Mouse (Mus musculus) olfactory bulb, adult 2 months (tissue): ENCODE measurements at regions not wholly inside any gene's neighbourhood (a gene's known extent, or its start where the extent isn't known, plus 50 kb on each side); places are given as distances from the start of the nearest gene placed in this dataset.
A peak's percentile ranks its signal among the peaks of the same experiment; 100 is the strongest.

Experiments used
- H3K27ac ChIP-seq: fragments of 200-500 bp; 2 replicates; pipeline ENCODE4 v1.5.1; 2012; ENCODE audit warnings: low read depth, low read length; ENCODE audit not compliant: insufficient read depth
- H3K4me1 ChIP-seq: fragments of 200-500 bp; 2 replicates; pipeline ENCODE4 v1.6.1; 2012; ENCODE audit warnings: low read length; ENCODE audit not compliant: control insufficient read depth, insufficient read depth
- H3K4me3 ChIP-seq: fragments of 200-500 bp; 2 replicates; pipeline ENCODE4 v1.5.1; 2012; ENCODE audit warnings: mild to moderate bottlenecking, low read depth, low read length, moderate library complexity; ENCODE audit not compliant: insufficient read depth
- CTCF ChIP-seq: fragments of 200-500 bp; IDR thresholded peaks from 2 replicates; pipeline ENCODE4 v1.5.1; 2012; ENCODE audit warnings: low read depth, mild to moderate bottlenecking, low read length, moderate library complexity; ENCODE audit not compliant: insufficient read depth
- POLR2A ChIP-seq: fragments of 200-500 bp; IDR thresholded peaks from 2 replicates; pipeline ENCODE4 v1.6.1; 2012; ENCODE audit warnings: mild to moderate bottlenecking, low read depth, low read length, moderate library complexity; ENCODE audit not compliant: insufficient read depth
- WGBS: fragments of 180-500 bp; shearing (Covaris S2); methylation state at CpG from one replicate; pipeline ENCODE4 v1.1.7; 2018; 5-methylcytosine and 5-hydroxymethylcytosine counted together

DNA sequence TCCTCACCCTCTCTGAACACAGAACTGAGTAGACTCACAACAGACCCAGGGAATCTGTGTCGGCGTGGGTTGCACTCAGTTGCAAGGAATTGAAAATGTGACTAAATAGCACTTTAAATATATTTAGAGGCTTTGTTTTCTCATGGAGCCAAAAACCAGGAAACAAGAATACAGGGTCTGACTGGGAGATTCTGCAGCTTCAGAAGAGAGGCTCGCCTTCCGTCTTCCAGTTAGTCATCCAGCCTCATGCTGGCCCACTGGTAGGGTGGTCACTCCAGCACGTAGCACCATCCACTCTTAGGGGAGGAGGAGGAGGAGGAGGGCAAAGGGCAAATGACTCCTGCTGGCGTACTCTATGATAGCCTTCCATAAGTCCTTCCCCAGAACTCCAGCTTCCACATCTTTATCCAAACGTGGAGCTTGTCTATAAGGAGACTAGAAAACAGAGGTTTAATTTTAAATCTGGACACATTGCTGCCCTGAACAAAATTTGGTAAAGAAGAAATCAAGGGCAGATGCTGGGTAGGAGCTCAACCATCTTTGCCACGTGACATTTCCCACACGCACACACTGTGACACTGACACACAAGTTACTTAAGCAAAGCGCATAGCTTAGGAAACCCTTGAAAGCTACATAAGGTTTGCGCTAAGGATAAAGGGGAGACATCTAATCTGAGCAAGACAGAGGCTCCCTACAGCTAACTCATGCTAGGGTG lies 60.8 kb downstream of the Mis18a start:
- peaks cover 11% of the 10 kb centered on the region; the same call in 1 of the 2 replicates for H3K4me1 ChIP-seq
- H3K4me3 ChIP-seq = no peak overlapping the region
- TF ChIP-seq POLR2A (no peak), CTCF (no peak)
- H3K27ac ChIP-seq = peak overlapping the region; percentile 33; the same call in 1 of the 2 replicates
- WGBS = 53% methylated on average over 11 of the region's 11 CpGs

DNA sequence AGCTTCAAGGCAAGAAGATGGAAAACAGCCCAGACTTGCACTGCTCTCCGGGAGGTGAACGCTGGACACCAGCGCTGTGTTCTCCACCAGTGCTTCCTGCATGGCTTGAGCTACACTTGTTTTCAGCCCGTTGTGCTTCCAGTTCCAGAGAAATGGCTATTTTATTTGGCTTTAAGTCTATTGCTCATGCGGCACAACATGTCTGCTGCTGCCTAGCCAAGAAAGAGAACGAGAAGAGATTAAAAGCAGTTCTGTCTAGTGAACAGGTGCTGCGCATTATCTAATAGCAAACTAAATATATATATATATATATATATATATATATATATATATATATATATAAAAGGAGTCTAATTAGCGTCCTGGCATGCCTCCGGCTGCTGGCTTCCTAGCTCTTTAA lies 63.1 kb downstream of the Mis18a start:
- no peak for TF ChIP-seq POLR2A
- TF ChIP-seq CTCF = no peak
- WGBS = 39% methylated on average over 9 of the region's 9 CpGs
- H3K27ac ChIP-seq = no peak overlapping the region

DNA sequence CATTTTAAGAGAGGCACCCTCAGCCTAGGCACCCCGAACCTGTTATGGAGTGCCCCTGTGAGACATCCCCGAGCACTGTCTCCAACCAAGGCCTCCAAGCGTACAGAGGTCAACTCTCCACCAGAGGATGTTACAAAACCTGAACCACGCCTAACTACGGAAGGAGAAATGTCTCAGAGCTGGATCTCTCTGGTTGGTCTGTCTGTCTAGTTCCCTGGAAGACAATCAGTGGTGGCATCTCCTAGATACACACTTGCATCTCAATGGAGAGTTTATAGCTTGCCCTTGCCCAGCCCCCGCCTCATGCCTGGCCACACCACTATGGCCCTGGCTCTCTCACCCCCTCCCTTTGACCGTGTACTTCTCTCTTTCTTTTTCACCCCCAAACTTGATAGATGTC lies 69.2 kb downstream of the Mis18a start:
- H3K4me1 ChIP-seq = no peaks in the 10 kb centered on the region
- no peak overlapping the region for H3K27ac ChIP-seq
- 91% methylated on average over 7 of the region's 7 CpGs for WGBS
- no peak overlapping the region for H3K4me3 ChIP-seq
- TF ChIP-seq CTCF (no peak), POLR2A (no peak)

More for the DNA sequence above, 63.1 kb downstream of the Mis18a start:
- no peak overlapping the region for H3K4me3 ChIP-seq
- peaks cover 11% of the 10 kb centered on the region; the same call in 1 of the 2 replicates for H3K4me1 ChIP-seq

DNA sequence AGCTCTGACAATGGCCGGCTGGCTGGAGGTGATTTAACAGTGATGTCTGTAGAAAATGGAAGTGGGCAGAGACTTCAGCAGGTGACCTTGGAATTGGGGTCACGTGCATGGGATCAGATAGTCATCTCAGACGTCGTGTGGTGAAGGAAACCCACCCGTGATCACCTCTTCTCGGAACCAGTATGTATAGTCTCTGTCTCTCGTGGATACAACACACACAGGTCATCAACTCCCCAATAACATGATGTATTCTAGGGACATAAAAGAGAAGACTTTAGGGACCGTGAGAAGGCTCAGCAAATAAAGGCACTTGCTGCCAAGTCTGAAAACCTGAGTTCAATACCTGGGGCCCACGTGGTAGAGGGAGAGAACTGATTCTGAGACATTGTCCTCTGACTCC lies 70.2 kb downstream of the Mis18a start:
- TF ChIP-seq CTCF = no peak
- no peak for TF ChIP-seq POLR2A
- H3K27ac ChIP-seq = no peak overlapping the region
- 77% methylated on average over 9 of the region's 9 CpGs for WGBS

DNA sequence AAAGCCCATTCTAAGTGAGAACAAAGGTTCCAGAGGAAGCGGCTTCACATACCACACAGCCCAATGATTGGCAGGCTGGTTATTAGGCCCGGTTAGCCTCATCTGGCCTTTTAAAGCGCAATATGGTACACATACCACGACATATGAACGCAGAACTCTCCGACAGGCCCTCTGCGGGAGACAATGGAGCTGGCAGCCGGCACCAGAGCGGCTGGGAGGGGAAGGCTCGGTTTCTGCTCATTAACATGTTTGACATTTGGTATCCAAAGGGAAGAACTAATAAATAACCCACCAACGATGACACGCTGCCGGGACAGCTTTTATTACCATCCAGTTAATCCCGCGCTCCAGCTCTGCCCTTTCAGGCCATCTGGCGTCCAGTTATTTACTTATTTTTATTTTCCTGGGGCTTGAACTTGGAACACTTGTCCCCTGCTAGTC lies 70.6 kb downstream of the Mis18a start:
- WGBS = 67% methylated on average over 16 of the region's 16 CpGs
- no peak for TF ChIP-seq POLR2A
- TF ChIP-seq CTCF = no peak
- Histone ChIP-seq H3K4me3 (no peak overlapping the region), H3K27ac (no peak overlapping the region), H3K4me1 (no peaks in the 10 kb centered on the region)

More for the DNA sequence above, 70.2 kb downstream of the Mis18a start:
- Histone ChIP-seq H3K4me3 (no peak overlapping the region), H3K4me1 (no peaks in the 10 kb centered on the region)

DNA sequence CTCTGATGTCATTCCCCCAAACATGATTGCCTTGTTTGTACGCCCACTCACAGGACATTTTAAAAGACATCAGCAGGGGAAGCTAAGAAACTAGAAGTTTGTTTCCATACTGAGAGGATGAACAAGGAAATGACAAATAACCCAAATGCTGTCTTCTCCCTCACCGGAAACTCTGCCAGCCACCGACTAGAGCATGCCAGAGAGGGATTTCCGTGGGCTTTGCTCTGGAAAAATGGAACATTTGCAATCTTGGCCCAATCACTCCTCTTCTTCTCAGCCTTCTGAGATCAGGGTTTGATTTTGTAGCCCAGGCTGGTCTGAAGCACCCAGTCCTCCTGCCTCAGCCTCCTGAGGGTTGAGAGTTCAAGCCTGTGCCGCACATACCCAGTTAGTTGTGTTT lies 72.4 kb downstream of the Mis18a start:
- Histone ChIP-seq H3K4me3 (no peak overlapping the region), H3K4me1 (no peaks in the 10 kb centered on the region), H3K27ac (no peak overlapping the region)
- 87% methylated on average over 5 of the region's 5 CpGs for WGBS
- TF ChIP-seq CTCF (no peak), POLR2A (no peak)

DNA sequence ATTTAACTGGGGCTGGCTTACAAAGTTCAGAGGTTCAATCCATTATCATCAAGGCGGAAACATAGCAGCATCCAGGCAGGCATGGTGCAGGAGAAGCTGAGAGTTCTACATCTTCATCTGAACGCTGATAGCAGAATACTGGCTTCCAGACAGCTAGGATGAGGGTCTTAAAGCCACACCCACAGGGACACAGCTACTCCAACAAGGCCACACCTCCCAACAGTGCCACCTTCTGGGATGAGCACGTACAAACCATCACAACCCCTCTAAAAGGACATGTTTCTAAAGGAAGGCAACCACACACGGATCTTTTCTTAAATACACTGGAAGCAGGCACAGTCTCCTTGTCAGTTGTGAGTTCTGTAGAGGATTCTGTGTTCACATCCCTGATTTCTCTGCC lies 74.4 kb downstream of the Mis18a start:
- Histone ChIP-seq H3K4me1 (no peaks in the 10 kb centered on the region), H3K4me3 (no peak overlapping the region), H3K27ac (no peak overlapping the region)
- 74% methylated on average over 4 of the region's 4 CpGs for WGBS
- TF ChIP-seq CTCF (no peak), POLR2A (no peak)

DNA sequence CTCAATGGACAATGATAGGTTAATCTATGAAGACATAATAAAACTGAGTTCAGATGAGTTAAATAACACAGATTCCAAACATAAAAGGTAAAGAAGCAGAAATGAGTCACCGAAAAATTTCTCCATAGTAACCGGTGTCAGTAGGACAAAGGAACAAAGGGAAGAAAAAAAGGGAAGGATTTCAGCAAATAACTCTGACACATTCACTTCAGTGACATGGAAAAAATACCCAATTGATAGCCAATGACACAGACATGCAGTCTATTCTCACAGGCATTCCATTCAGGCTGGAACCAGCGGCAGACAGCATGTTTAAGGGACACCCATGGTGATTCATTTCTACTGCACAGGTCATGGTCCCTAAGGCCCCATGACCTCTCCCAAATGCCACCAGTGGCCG lies 79.0 kb downstream of the Mis18a start:
- 75% methylated on average over 4 of the region's 4 CpGs for WGBS
- H3K27ac ChIP-seq = no peak overlapping the region
- TF ChIP-seq POLR2A (no peak), CTCF (no peak)

DNA sequence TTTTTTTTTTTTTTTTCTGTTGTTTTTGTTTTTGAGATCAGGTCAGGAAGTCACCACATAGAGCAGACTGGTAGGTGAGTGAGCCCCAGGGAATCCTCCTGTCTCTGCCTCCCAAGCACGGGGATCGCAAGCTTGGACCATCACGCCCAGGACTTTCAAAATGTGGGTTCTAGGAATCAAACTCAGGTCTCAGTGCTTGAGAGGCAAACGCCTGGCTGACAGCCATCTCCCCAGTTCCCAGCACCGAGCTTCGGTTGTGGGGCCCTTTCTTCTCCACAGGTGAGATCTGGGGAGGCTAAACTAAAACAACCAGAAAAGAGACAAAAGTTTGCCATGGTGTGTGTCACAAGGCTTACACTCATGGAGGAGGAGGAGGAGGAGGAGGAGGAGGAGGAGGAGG lies 84.5 kb downstream of the Mis18a start:
- Histone ChIP-seq H3K4me1 (no peaks in the 10 kb centered on the region), H3K27ac (no peak overlapping the region), H3K4me3 (no peak overlapping the region)
- WGBS = 93% methylated on average over 6 of the region's 6 CpGs
- TF ChIP-seq CTCF (no peak), POLR2A (no peak)

More for the DNA sequence above, 79.0 kb downstream of the Mis18a start:
- H3K4me1 ChIP-seq = no peaks in the 10 kb centered on the region
- no peak overlapping the region for H3K4me3 ChIP-seq
